Mouse (Mus musculus) lung, embryonic 16.5 days (tissue): Measurements from ENCODE around the gene Rps6ka5. TPM values are rescaled to one million over a fixed set of nuclear protein-coding genes. Genes with fewer than 3 reads are reported as not detected.

Source experiments
- ATAC-seq: fragments of 200-750 bp; cut with Nextera tagmentation; 2 replicates; pipeline ENCODE4 v1.8.0; 2017; ENCODE audit warnings: low read depth, mild to moderate bottlenecking, moderate library complexity
- H3K27ac ChIP-seq: fragments of 300-500 bp; sonication (generic); 2 replicates; pipeline ENCODE4 v1.5.1; 2014; ENCODE audit warnings: mild to moderate bottlenecking, control low read depth, low read length
- H3K27me3 ChIP-seq: fragments of 300-500 bp; sonication (generic); 2 replicates; pipeline ENCODE4 v1.6.1; 2014; ENCODE audit warnings: low read depth, low read length, mixed read lengths; ENCODE audit not compliant: control insufficient read depth, insufficient read depth
- H3K36me3 ChIP-seq: fragments of 300-500 bp; sonication (generic); 2 replicates; pipeline ENCODE4 v1.6.1; 2014; ENCODE audit warnings: low read length; ENCODE audit not compliant: control insufficient read depth, insufficient read depth
- H3K4me1 ChIP-seq: fragments of 300-500 bp; sonication (generic); replicated peaks from 2 replicates; pipeline ENCODE4 v1.6.1; 2014; ENCODE audit warnings: low read length, mixed read lengths; ENCODE audit not compliant: control insufficient read depth, insufficient read depth
- H3K4me2 ChIP-seq: fragments of 300-500 bp; sonication (generic); 2 replicates; pipeline ENCODE4 v1.6.1; 2014; ENCODE audit warnings: low read depth, low read length, control low read depth
- H3K4me3 ChIP-seq: fragments of 300-500 bp; sonication (generic); 2 replicates; pipeline ENCODE4 v1.5.1; 2014; ENCODE audit warnings: mild to moderate bottlenecking, low read length, control low read depth
- H3K9ac ChIP-seq: fragments of 300-500 bp; sonication (generic); 2 replicates; pipeline ENCODE4 v1.6.1; 2014; ENCODE audit warnings: low read length, control low read depth
- H3K9me3 ChIP-seq: fragments of 300-500 bp; sonication (generic); 2 replicates; pipeline ENCODE4 v1.6.1; 2016; ENCODE audit warnings: low read length; ENCODE audit not compliant: control insufficient read depth
- WGBS: fragments of 180-500 bp; shearing (Covaris S2); extraction: QIAGEN DNeasy Blood & Tissue Kit; methylation state at CpG from one replicate; pipeline ENCODE4 v1.1.7; 2014; 5-methylcytosine and 5-hydroxymethylcytosine counted together
- polyA plus RNA-seq: library from polyadenylated mRNA; unstranded; fragments of >200 nt; fragmentation: Nextera tagmentation; extraction: Ambion mirVana; gene quantifications from 2 replicates; pipeline ENCODE4 v1.2.1, GENCODE M21; 2015

Rps6ka5 gene
- polyA plus RNA-seq, 1 experiment from 2014 or later: 4.3 TPM

DNA sequence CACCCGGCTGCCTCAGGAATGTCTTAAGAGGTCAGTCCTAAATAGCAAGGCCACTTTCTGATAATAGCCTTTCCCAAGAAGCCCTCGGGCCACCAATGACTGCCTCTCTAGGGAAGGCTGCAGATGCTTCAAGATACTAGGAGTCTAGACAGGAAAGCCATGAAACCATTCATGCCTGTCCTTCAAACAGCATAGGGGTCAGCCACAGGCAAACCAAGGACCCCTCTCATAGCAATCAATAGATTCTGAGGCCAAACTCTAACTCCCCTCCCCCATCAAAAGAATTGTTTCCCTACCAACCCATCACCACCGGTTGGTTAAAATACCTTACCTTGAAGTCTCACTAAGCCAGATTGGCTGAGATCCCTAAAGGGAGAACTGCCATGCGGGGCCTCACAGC is 211.3 kb downstream of the Rps6ka5 start:
- H3K27ac ChIP-seq: no peak overlapping the region
- H3K4me2 ChIP-seq: no peak overlapping the region
- H3K4me1 ChIP-seq: peaks cover 11% of the 10 kb centered on the region
- H3K36me3 ChIP-seq: no peaks in the 10 kb centered on the region; the same call in 1 of the 2 replicates
- no peak for ATAC-seq
- no peak overlapping the region for H3K4me3 ChIP-seq
- H3K27me3 ChIP-seq: no peaks in the 10 kb centered on the region
- 81% methylated on average over 4 of the region's 4 CpGs for WGBS
- no peak overlapping the region for H3K9ac ChIP-seq
- H3K9me3 ChIP-seq: no peaks in the 10 kb centered on the region

GRCm38 (mm10) chr12:100514611-100515010 is 212.2 kb downstream of the Rps6ka5 start:
- Histone ChIP-seq H3K36me3 (no peaks in the 10 kb centered on the region; the same call in 1 of the 2 replicates), H3K9me3 (no peaks in the 10 kb centered on the region), H3K27me3 (no peaks in the 10 kb centered on the region), H3K4me3 (no peak overlapping the region), H3K27ac (no peak overlapping the region), H3K4me2 (no peak overlapping the region), H3K4me1 (peaks cover 8% of the 10 kb centered on the region), H3K9ac (no peak overlapping the region)
- no peak for ATAC-seq
- 56% methylated on average over 1 of the region's 1 CpGs for WGBS

DNA sequence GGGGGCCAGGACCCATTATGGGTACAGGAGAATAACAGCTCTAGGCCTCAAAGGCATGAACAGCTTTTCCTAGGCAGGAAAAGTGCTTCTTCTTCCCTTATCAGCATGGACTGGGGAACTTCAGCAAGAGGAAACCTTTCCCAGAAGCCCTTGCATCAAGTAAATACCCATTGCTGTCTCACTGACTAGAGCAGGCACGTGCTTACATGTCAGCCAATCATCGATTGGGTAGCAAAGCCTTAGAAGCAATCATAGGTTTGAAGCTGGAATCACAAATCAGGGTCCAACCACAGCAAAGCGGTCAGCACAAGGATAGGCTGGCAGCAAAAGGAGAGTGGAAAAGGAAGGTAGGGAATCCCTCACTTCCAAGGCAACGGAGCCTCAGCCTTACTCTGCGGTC is 213.7 kb downstream of the Rps6ka5 start:
- 84% methylated on average over 5 of the region's 5 CpGs for WGBS
- no peaks in the 10 kb centered on the region for H3K9me3 ChIP-seq
- no peak for ATAC-seq
- no peak overlapping the region; the same call in 1 of the 2 replicates for H3K9ac ChIP-seq
- H3K4me2 ChIP-seq: no peak overlapping the region
- no peak overlapping the region for H3K27ac ChIP-seq
- H3K4me3 ChIP-seq: no peak overlapping the region
- no peaks in the 10 kb centered on the region; the same call in 1 of the 2 replicates for H3K4me1 ChIP-seq
- H3K27me3 ChIP-seq: no peaks in the 10 kb centered on the region
- H3K36me3 ChIP-seq: no peaks in the 10 kb centered on the region; the same call in 1 of the 2 replicates

DNA sequence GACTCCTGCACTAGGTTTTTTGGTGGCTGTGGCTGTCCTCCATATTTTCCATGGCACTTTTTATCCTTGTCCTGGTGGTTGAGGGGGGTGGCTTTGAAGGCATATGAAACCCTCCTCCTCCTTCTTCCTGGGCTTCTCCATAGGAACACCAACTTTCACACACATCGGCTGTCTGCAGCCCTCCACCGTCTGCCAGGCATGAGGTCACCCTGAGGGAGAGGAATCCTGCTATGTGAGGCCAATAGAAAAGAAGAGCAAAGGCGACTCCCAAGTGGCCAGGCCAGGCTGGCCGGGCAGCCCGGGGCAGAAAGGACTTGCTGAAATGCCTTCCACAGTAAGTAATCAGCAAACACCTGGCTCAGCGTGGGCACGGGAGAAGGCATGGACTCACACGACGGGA is 214.1 kb downstream of the Rps6ka5 start:
- Histone ChIP-seq H3K27me3 (no peaks in the 10 kb centered on the region), H3K9me3 (no peaks in the 10 kb centered on the region), H3K9ac (no peak overlapping the region; the same call in 1 of the 2 replicates), H3K4me2 (no peak overlapping the region), H3K4me3 (no peak overlapping the region), H3K36me3 (no peaks in the 10 kb centered on the region; the same call in 1 of the 2 replicates), H3K4me1 (no peaks in the 10 kb centered on the region; the same call in 1 of the 2 replicates), H3K27ac (no peak overlapping the region)
- WGBS: 58% methylated on average over 9 of the region's 9 CpGs
- ATAC-seq: no peak

- no peaks in the 10 kb centered on the region for H3K27me3 ChIP-seq
- no peak overlapping the region for H3K4me2 ChIP-seq
- H3K4me1 ChIP-seq: no peaks in the 10 kb centered on the region; the same call in 1 of the 2 replicates
- 69% methylated on average over 9 of the region's 9 CpGs for WGBS
- no peak overlapping the region for H3K27ac ChIP-seq
- no peaks in the 10 kb centered on the region for H3K9me3 ChIP-seq
- H3K36me3 ChIP-seq: no peaks in the 10 kb centered on the region; the same call in 1 of the 2 replicates
- H3K9ac ChIP-seq: no peak overlapping the region
- H3K4me3 ChIP-seq: no peak overlapping the region
- peak; percentile 32; the same call in 1 of the 2 replicates for ATAC-seq
These were observed 217.0 kb downstream of the Rps6ka5 start for GRCm38 (mm10) chr12:100509615-100510282.

- H3K36me3 ChIP-seq: no peaks in the 10 kb centered on the region; the same call in 1 of the 2 replicates
- H3K4me3 ChIP-seq: no peak overlapping the region
- 74% methylated on average over 5 of the region's 5 CpGs for WGBS
- H3K4me1 ChIP-seq: no peaks in the 10 kb centered on the region; the same call in 1 of the 2 replicates
- no peak overlapping the region for H3K9ac ChIP-seq
- H3K9me3 ChIP-seq: no peaks in the 10 kb centered on the region
- no peak overlapping the region for H3K4me2 ChIP-seq
- ATAC-seq: no peak
- H3K27me3 ChIP-seq: no peaks in the 10 kb centered on the region
- H3K27ac ChIP-seq: no peak overlapping the region
These were observed 218.1 kb downstream of the Rps6ka5 start for GRCm38 (mm10) chr12:100508668-100509067.

DNA sequence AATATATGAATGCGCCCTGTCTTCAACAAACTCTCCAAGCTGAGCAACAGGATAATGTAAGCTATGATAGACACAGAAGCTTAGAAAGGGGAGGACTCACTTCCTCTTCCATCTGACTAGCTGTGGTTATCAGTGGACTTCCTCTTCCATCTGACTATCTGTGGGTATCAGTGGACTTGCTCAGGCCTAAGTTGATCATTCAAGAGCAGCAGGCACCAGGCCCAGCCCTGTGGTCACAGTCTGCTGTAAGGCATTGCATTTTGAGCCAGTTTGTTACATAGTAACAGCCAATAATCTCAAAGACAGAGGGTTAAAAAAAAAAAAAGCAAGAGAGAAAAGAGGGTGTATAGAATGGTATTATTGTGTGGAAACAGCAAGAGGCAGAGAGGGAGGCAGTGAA is 221.3 kb downstream of the Rps6ka5 start:
- no peaks in the 10 kb centered on the region for H3K36me3 ChIP-seq
- H3K9ac ChIP-seq: no peak overlapping the region
- peaks cover 2% of the 10 kb centered on the region; the same call in 1 of the 2 replicates for H3K4me1 ChIP-seq
- H3K4me2 ChIP-seq: no peak overlapping the region
- H3K27me3 ChIP-seq: no peaks in the 10 kb centered on the region
- H3K27ac ChIP-seq: no peak overlapping the region
- H3K4me3 ChIP-seq: no peak overlapping the region
- no peaks in the 10 kb centered on the region for H3K9me3 ChIP-seq
- ATAC-seq: no peak
- WGBS: 87% methylated on average over 1 of the region's 1 CpGs

- H3K9ac ChIP-seq: no peak overlapping the region
- H3K4me2 ChIP-seq: no peak overlapping the region
- peaks cover 2% of the 10 kb centered on the region; the same call in 1 of the 2 replicates for H3K4me1 ChIP-seq
- H3K27me3 ChIP-seq: no peaks in the 10 kb centered on the region
- no peak for ATAC-seq
- H3K36me3 ChIP-seq: no peaks in the 10 kb centered on the region; the same call in 1 of the 2 replicates
- H3K9me3 ChIP-seq: no peaks in the 10 kb centered on the region
- WGBS: 89% methylated on average over 2 of the region's 2 CpGs
- no peak overlapping the region for H3K4me3 ChIP-seq
- H3K27ac ChIP-seq: no peak overlapping the region
These were observed 222.2 kb downstream of the Rps6ka5 start for GRCm38 (mm10) chr12:100504585-100504984.

GRCm38 (mm10) chr12:100503659-100504058 is 223.1 kb downstream of the Rps6ka5 start:
- Histone ChIP-seq H3K4me3 (no peak overlapping the region), H3K36me3 (peaks cover 5% of the 10 kb centered on the region; the same call in 1 of the 2 replicates), H3K9me3 (no peaks in the 10 kb centered on the region), H3K4me1 (peaks cover 2% of the 10 kb centered on the region; the same call in 1 of the 2 replicates), H3K9ac (no peak overlapping the region), H3K27me3 (no peaks in the 10 kb centered on the region), H3K27ac (no peak overlapping the region), H3K4me2 (no peak overlapping the region)
- ATAC-seq: no peak
- 92% methylated on average over 4 of the region's 4 CpGs for WGBS
